Mouse (Mus musculus) bone marrow macrophage, adult 2 months (primary cell): Measurements from ENCODE around the gene Degs1.

Experiments
- CTCF ChIP-seq: IDR thresholded peaks from 2 replicates; pipeline ENCODE4 v1.5.1; 2012; ENCODE audit warnings: low read depth, mild to moderate bottlenecking, low read length, moderate library complexity
- POLR2A ChIP-seq: IDR thresholded peaks from 2 replicates; pipeline ENCODE4 v1.6.1; 2012; ENCODE audit warnings: mild to moderate bottlenecking, low read depth, low read length, borderline replicate concordance

DNA sequence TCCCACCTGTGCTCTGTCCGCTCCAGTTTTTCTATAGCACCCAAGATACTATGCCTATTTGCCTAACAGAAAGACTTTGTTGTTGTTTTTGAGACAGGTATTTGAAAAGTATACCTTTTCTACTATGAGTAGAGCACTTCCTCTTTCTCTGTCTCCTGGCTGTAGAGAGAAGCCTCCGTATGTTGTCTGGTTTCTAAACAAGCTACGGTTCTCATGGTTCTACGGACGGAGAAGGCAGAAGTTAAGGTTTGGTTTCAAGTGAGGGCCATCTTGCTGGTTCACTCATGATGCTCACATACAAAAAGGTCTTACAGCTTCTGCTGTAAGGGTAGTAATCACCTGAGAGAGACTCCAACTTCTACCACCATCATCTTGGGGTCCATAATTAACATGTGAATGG lies 37.6 kb downstream of the Degs1 start:
- TF ChIP-seq CTCF, result no peak
- no peak for TF ChIP-seq POLR2A
